Mouse (Mus musculus): Measurements from ENCODE around the gene Arid1b.

Arid1b gene

GRCm38 (mm10) chr17:4996121-4996813 lies 2.1 kb downstream of the Arid1b start:
- peak; percentile 69 to 75 for DNase-seq

GRCm38 (mm10) chr17:4996814-4997549 lies 2.9 kb downstream of the Arid1b start:
- peak in 1 of 2 experiments; percentile 32 for DNase-seq

- no peak for DNase-seq
These were observed 3.8 kb downstream of the Arid1b start for GRCm38 (mm10) chr17:4997968-4998367.

GRCm38 (mm10) chr17:4999256-4999655 lies 5.1 kb downstream of the Arid1b start:
- DNase-seq, result no peak

GRCm38 (mm10) chr17:5000001-5000400 lies 5.9 kb downstream of the Arid1b start:
- no peak for DNase-seq

- DNase-seq, result no peak
These were observed 6.7 kb downstream of the Arid1b start for GRCm38 (mm10) chr17:5000871-5001270.

GRCm38 (mm10) chr17:5001531-5002131 lies 7.5 kb downstream of the Arid1b start:
- peak; percentile 32 to 50 for DNase-seq

- no peak for DNase-seq
These were observed 8.9 kb downstream of the Arid1b start for GRCm38 (mm10) chr17:5002937-5003508.

GRCm38 (mm10) chr17:5004266-5004665 lies 10.1 kb downstream of the Arid1b start:
- no peak for DNase-seq

GRCm38 (mm10) chr17:5004706-5005105 lies 10.6 kb downstream of the Arid1b start:
- no peak for DNase-seq

- DNase-seq, result no peak
These were observed 11.2 kb downstream of the Arid1b start for GRCm38 (mm10) chr17:5005285-5005684.

GRCm38 (mm10) chr17:5007156-5007658 lies 13.1 kb downstream of the Arid1b start:
- DNase-seq, result peak; percentile 57 to 64

- peak; percentile 64 to 83 for DNase-seq
These were observed 14.1 kb downstream of the Arid1b start for GRCm38 (mm10) chr17:5008236-5008635.

GRCm38 (mm10) chr17:5008761-5009160 lies 14.6 kb downstream of the Arid1b start:
- no peak for DNase-seq

- DNase-seq, result no peak
These were observed 15.6 kb downstream of the Arid1b start for GRCm38 (mm10) chr17:5009526-5010260.

- DNase-seq, result no peak
These were observed 16.6 kb downstream of the Arid1b start for GRCm38 (mm10) chr17:5010781-5011180.

GRCm38 (mm10) chr17:5012091-5012490 lies 18.0 kb downstream of the Arid1b start:
- no peak for DNase-seq

GRCm38 (mm10) chr17:5012517-5012916 lies 18.4 kb downstream of the Arid1b start:
- DNase-seq, result no peak

GRCm38 (mm10) chr17:5014327-5014957 lies 20.3 kb downstream of the Arid1b start:
- no peak for DNase-seq

GRCm38 (mm10) chr17:5016404-5016803 lies 22.3 kb downstream of the Arid1b start:
- no peak for DNase-seq

- no peak for DNase-seq
These were observed 22.9 kb downstream of the Arid1b start for GRCm38 (mm10) chr17:5017065-5017464.
